Mouse (Mus musculus) testis, adult 2 months (tissue): ENCODE results near the gene Slc7a14.

Experiments used
- CTCF ChIP-seq: fragments of 200-500 bp; IDR thresholded peaks from 2 replicates; pipeline ENCODE4 v1.5.1; 2012; ENCODE audit warnings: low read depth, mild to moderate bottlenecking, inconsistent platforms, low read length, moderate library complexity; ENCODE audit not compliant: control insufficient read depth, insufficient read depth, insufficient replicate concordance
- POLR2A ChIP-seq: fragments of 200-500 bp; IDR thresholded peaks from 2 replicates; pipeline ENCODE4 v1.6.1; 2012; ENCODE audit warnings: low read depth, mild to moderate bottlenecking, inconsistent platforms, low read length, moderate library complexity; ENCODE audit not compliant: control insufficient read depth

DNA sequence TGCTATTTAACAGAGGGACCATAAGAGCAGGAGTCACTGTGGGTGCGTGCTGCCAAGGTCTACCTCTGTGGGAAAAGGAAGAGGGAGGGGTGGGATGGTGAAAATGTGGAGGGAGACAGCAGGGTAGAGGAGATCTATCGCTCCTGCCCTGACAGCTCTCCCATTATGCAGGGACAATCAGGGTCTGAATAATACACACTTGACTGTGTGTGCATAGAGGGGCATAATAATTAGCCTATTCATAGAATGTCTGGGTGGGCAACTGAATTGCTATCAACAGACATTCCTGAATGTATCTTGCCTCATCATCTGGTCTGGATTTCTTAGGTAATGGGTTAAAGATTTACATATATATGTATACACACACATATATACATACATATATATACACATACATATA, 81.7 kb downstream of the Slc7a14 start:
- TF ChIP-seq CTCF: no peak
- TF ChIP-seq POLR2A: no peak
